Mouse (Mus musculus): ENCODE results near the gene Pilra. TPM values are rescaled to one million over a fixed set of nuclear protein-coding genes. Genes with fewer than 3 reads are reported as not detected.
"Not testable (repeated sequence)": the region's sequence is repeated elsewhere in the genome, so short reads cannot be mapped to it uniquely, and the experiment has no call there.

Gene Pilra
- polyA plus RNA-seq, 1 experiment from 2014 or later, result 0.51 TPM

- H3K27me3 ChIP-seq (replicated peaks; ENCODE audit: control insufficient read depth, insufficient read depth, low read length), result not testable (repeated sequence)
Observed at GRCm38 (mm10) chr5:137857960-137858710, 22.1 kb upstream of the Pilra start, which contains the start of gene Pilrb1. Pilrb1 (minus strand) TSS chr5:137858106.

GRCm38 (mm10) chr5:137856870-137857269, 20.8 kb upstream of the Pilra start:
- H3K4me2 ChIP-seq (ENCODE audit: low read length); H3K4me3 ChIP-seq (ENCODE audit: low read length); H3K36me3 ChIP-seq (ENCODE audit: control insufficient read depth, insufficient read depth, low read length); H3K4me1 ChIP-seq (ENCODE audit: control insufficient read depth, insufficient read depth, low read depth, low read length); H3K9me3 ChIP-seq (ENCODE audit: control insufficient read depth, low read length); H3K27me3 ChIP-seq (replicated peaks; ENCODE audit: control insufficient read depth, insufficient read depth, low read length); H3K9ac ChIP-seq (ENCODE audit: low read depth, low read length); H3K27ac ChIP-seq (ENCODE audit: low read depth, low read length); ATAC-seq: not testable (repeated sequence)
- 84% methylated on average over 4 of the region's 5 CpGs for WGBS

More at GRCm38 (mm10) chr5:137857960-137858710, 22.1 kb upstream of the Pilra start, which contains the start of gene Pilrb1:
- H3K9me3 ChIP-seq (ENCODE audit: control insufficient read depth, low read length); H3K4me3 ChIP-seq (ENCODE audit: low read length); H3K4me2 ChIP-seq (ENCODE audit: low read length); ATAC-seq; H3K27ac ChIP-seq (ENCODE audit: low read depth, low read length); H3K9ac ChIP-seq (ENCODE audit: low read depth, low read length); H3K36me3 ChIP-seq (ENCODE audit: control insufficient read depth, insufficient read depth, low read length); H3K4me1 ChIP-seq (ENCODE audit: control insufficient read depth, insufficient read depth, low read depth, low read length): not testable (repeated sequence)
- 79% methylated on average over 1 of the region's 2 CpGs for WGBS

GRCm38 (mm10) chr5:137854907-137855306, 18.8 kb upstream of the Pilra start:
- H3K4me2 ChIP-seq (ENCODE audit: low read length); H3K36me3 ChIP-seq (ENCODE audit: control insufficient read depth, insufficient read depth, low read length); ATAC-seq; H3K27ac ChIP-seq (ENCODE audit: low read depth, low read length); H3K27me3 ChIP-seq (replicated peaks; ENCODE audit: control insufficient read depth, insufficient read depth, low read length); H3K9me3 ChIP-seq (ENCODE audit: control insufficient read depth, low read length); H3K9ac ChIP-seq (ENCODE audit: low read depth, low read length); H3K4me1 ChIP-seq (ENCODE audit: control insufficient read depth, insufficient read depth, low read depth, low read length); H3K4me3 ChIP-seq (ENCODE audit: low read length): not testable (repeated sequence)
- WGBS, result 86% methylated on average over 3 of the region's 3 CpGs

GRCm38 (mm10) chr5:137850313-137850712, 14.2 kb upstream of the Pilra start:
- not testable (repeated sequence) for H3K4me2 ChIP-seq (ENCODE audit: low read length); H3K9ac ChIP-seq (ENCODE audit: low read depth, low read length); H3K27ac ChIP-seq (ENCODE audit: low read depth, low read length); H3K9me3 ChIP-seq (ENCODE audit: control insufficient read depth, low read length); H3K27me3 ChIP-seq (replicated peaks; ENCODE audit: control insufficient read depth, insufficient read depth, low read length); H3K4me3 ChIP-seq (ENCODE audit: low read length); H3K4me1 ChIP-seq (ENCODE audit: control insufficient read depth, insufficient read depth, low read depth, low read length); H3K36me3 ChIP-seq (ENCODE audit: control insufficient read depth, insufficient read depth, low read length); ATAC-seq
- 92% methylated on average over 1 of the region's 1 CpGs for WGBS

- not testable (repeated sequence) for ATAC-seq; H3K9ac ChIP-seq (ENCODE audit: low read depth, low read length); H3K9me3 ChIP-seq (ENCODE audit: control insufficient read depth, low read length); H3K4me3 ChIP-seq (ENCODE audit: low read length); H3K4me1 ChIP-seq (ENCODE audit: control insufficient read depth, insufficient read depth, low read depth, low read length); H3K36me3 ChIP-seq (ENCODE audit: control insufficient read depth, insufficient read depth, low read length); H3K4me2 ChIP-seq (ENCODE audit: low read length); H3K27ac ChIP-seq (ENCODE audit: low read depth, low read length); H3K27me3 ChIP-seq (replicated peaks; ENCODE audit: control insufficient read depth, insufficient read depth, low read length)
Observed at GRCm38 (mm10) chr5:137837110-137837509, 1.0 kb upstream of the Pilra start.

GRCm38 (mm10) chr5:137836611-137837010, 530 bp upstream of the Pilra start:
- H3K4me2 ChIP-seq (ENCODE audit: low read length), result no peak overlapping the region
- no peaks in the 10 kb centered on the region for H3K27me3 ChIP-seq (replicated peaks; ENCODE audit: control insufficient read depth, insufficient read depth, low read length)
- H3K9ac ChIP-seq (ENCODE audit: low read depth, low read length), result no peak overlapping the region
- H3K4me3 ChIP-seq (ENCODE audit: low read length), result no peak overlapping the region
- H3K27ac ChIP-seq (ENCODE audit: low read depth, low read length), result no peak overlapping the region
- no peak for ATAC-seq
- no peaks in the 10 kb centered on the region for H3K4me1 ChIP-seq (ENCODE audit: control insufficient read depth, insufficient read depth, low read depth, low read length)
- H3K9me3 ChIP-seq (ENCODE audit: control insufficient read depth, low read length), result no peaks in the 10 kb centered on the region
- no peaks in the 10 kb centered on the region for H3K36me3 ChIP-seq (ENCODE audit: control insufficient read depth, insufficient read depth, low read length)

- H3K4me3 ChIP-seq (ENCODE audit: low read length), result no peak overlapping the region
- H3K27me3 ChIP-seq (replicated peaks; ENCODE audit: control insufficient read depth, insufficient read depth, low read length), result no peaks in the 10 kb centered on the region
- no peaks in the 10 kb centered on the region for H3K4me1 ChIP-seq (ENCODE audit: control insufficient read depth, insufficient read depth, low read depth, low read length)
- H3K36me3 ChIP-seq (ENCODE audit: control insufficient read depth, insufficient read depth, low read length), result no peaks in the 10 kb centered on the region
- H3K27ac ChIP-seq (ENCODE audit: low read depth, low read length), result no peak overlapping the region
- 70% methylated on average over 4 of the region's 4 CpGs for WGBS
- no peak overlapping the region for H3K4me2 ChIP-seq (ENCODE audit: low read length)
- no peak overlapping the region for H3K9ac ChIP-seq (ENCODE audit: low read depth, low read length)
- H3K9me3 ChIP-seq (ENCODE audit: control insufficient read depth, low read length), result no peaks in the 10 kb centered on the region
- ATAC-seq, result no peak
Observed at GRCm38 (mm10) chr5:137833500-137833899, 2.6 kb downstream of the Pilra start.

GRCm38 (mm10) chr5:137831506-137831905, 4.6 kb downstream of the Pilra start:
- no peak for ATAC-seq
- Histone ChIP-seq H3K27me3 (replicated peaks; ENCODE audit: control insufficient read depth, insufficient read depth, low read length) (no peaks in the 10 kb centered on the region), H3K27ac (ENCODE audit: low read depth, low read length) (no peak overlapping the region), H3K4me3 (ENCODE audit: low read length) (no peak overlapping the region), H3K9ac (ENCODE audit: low read depth, low read length) (no peak overlapping the region), H3K4me1 (ENCODE audit: control insufficient read depth, insufficient read depth, low read depth, low read length) (no peaks in the 10 kb centered on the region), H3K4me2 (ENCODE audit: low read length) (no peak overlapping the region), H3K9me3 (ENCODE audit: control insufficient read depth, low read length) (no peaks in the 10 kb centered on the region), H3K36me3 (ENCODE audit: control insufficient read depth, insufficient read depth, low read length) (no peaks in the 10 kb centered on the region)
- WGBS, result 83% methylated on average over 6 of the region's 6 CpGs

GRCm38 (mm10) chr5:137831106-137831505, 5.0 kb downstream of the Pilra start:
- H3K4me3 ChIP-seq (ENCODE audit: low read length), result no peak overlapping the region
- no peak overlapping the region for H3K4me2 ChIP-seq (ENCODE audit: low read length)
- H3K4me1 ChIP-seq (ENCODE audit: control insufficient read depth, insufficient read depth, low read depth, low read length), result no peaks in the 10 kb centered on the region
- no peak for ATAC-seq
- no peak overlapping the region for H3K9ac ChIP-seq (ENCODE audit: low read depth, low read length)
- 90% methylated on average over 4 of the region's 4 CpGs for WGBS
- H3K9me3 ChIP-seq (ENCODE audit: control insufficient read depth, low read length), result no peaks in the 10 kb centered on the region
- H3K27me3 ChIP-seq (replicated peaks; ENCODE audit: control insufficient read depth, insufficient read depth, low read length), result no peaks in the 10 kb centered on the region
- H3K36me3 ChIP-seq (ENCODE audit: control insufficient read depth, insufficient read depth, low read length), result no peaks in the 10 kb centered on the region
- H3K27ac ChIP-seq (ENCODE audit: low read depth, low read length), result no peak overlapping the region
